Mouse (Mus musculus) mesoderm, embryonic 11.5 days (tissue): ENCODE measurements around the gene Chad.

Experiments
- DNase-seq: peaks from one replicate; pipeline ENCODE4 v3.0.0-alpha.2; 2012; ENCODE audit warnings: low read depth, low spot score

Chad gene

GRCm38 (mm10) chr11:94565151-94565479 lies 268 bp downstream of the Chad start:
- no peak for DNase-seq

DNA sequence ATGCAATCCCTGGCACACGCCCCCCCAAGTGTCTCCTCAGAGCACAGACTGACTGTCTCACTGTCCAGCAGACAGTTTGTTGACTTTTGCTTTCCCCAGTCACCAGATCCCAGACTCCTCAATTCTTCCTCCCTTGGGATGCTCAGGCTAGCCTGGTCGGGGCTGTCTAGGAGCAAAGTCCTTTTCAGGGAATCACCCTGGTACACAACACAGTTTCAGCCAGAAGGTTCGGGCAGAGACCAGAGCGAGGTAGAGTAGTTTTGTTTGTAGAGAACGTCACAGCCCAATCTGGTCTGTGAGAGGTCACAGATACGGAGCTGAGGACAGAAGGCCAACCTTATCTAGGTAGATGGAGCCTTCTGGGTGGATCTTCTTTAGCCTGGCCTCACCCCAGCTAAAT lies 1.7 kb downstream of the Chad start:
- no peak for DNase-seq

DNA sequence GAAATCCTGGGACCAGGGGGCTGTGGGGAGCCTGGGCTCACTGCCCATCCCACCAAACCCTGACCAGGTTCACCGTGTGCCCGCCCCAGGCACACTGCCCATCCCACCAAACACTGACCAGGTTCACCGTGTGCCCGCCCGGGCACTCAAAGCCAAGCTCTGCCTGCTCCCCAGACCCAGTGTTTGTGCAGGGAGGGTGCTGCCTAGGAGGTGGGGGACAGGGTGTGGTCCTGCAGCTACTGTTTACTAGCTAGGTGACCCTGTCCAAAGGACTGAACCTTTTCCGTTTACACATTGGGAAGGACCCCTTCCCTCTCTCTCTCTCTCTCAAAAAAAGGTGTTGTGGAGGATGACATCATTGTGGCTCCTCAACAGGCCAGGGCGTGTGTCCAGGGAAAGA lies 2.5 kb downstream of the Chad start:
- DNase-seq = no peak

- no peak for DNase-seq
These were observed 5.8 kb downstream of the Chad start for GRCm38 (mm10) chr11:94570612-94571011.

DNA sequence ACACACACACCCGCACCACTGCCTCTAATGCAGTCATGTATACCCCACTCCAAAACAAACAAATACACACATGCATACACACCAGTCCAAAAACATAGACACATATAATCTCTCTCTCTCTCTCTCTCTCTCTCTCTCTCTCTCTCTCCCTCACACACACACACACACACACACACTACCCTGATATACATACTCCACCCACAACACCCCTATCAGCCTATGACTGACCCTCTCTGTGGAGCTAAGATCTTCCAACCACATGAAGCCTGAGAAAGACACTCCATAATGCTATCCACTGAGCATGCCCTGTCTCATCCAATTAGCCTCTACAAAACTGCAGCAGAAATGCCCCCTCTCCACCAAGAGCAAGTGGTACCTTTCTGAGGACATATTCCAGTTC lies 7.0 kb downstream of the Chad start:
- no peak for DNase-seq

DNA sequence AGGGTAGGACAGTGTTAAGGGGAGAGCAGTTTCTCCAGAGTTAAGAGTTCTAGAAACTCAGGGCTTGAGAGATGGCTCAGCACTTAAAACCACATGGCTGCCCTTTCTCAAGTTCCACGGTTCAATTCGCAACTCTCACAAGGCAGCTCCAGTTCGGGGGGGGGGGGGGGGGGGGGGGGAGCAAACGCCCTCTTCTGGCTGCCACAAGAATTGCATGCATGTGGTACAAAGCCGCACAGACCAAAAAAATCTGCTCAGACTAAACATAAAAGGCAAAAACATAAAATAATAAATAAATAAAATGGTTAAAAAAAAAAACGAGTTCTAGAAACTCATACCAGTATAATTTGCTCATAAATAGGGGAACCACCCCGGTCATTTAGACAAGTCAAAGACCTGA lies 9.7 kb downstream of the Chad start:
- DNase-seq = no peak

GRCm38 (mm10) chr11:94575036-94575435 lies 10.2 kb downstream of the Chad start:
- no peak for DNase-seq

DNA sequence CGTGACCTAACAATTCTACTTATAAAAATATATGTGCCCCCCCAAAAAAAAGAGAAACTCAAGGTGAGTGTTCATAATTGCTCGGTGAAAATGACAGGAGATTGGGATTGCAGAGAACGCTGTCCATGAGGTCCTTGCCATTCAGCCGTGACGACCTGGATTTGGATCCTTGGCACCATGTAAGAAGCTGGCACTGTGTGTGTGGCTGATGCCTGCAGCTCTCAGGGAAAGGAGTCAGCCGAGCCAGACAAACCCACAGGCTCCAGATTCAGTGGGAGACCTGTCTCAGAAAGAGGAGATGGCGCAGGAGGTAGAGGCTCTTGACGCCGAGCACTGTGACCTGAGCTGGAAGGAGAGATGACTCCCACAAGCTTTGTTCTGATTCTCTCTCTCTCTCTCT lies 11.5 kb downstream of the Chad start:
- no peak for DNase-seq

GRCm38 (mm10) chr11:94580111-94580740 lies 15.4 kb downstream of the Chad start:
- no peak for DNase-seq

DNA sequence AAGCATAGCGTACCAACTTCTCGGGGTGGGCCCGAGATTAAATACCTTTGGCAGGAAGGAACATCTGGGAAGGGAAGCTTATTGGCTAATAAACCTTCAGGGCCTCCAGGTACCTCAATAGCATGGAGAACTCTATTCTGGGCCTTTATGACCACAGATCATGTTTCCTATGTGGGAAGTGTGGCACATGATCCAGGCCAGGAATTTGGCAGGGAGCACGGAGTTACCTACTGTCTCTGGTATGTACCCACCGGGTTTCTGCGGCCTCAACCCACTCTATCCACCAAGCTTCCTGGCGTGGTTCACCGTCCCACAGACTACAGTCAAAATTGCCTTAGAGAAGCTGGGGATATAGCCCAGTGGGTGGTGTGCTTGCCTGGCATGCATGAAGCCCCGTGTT lies 20.2 kb downstream of the Chad start:
- no peak for DNase-seq

DNA sequence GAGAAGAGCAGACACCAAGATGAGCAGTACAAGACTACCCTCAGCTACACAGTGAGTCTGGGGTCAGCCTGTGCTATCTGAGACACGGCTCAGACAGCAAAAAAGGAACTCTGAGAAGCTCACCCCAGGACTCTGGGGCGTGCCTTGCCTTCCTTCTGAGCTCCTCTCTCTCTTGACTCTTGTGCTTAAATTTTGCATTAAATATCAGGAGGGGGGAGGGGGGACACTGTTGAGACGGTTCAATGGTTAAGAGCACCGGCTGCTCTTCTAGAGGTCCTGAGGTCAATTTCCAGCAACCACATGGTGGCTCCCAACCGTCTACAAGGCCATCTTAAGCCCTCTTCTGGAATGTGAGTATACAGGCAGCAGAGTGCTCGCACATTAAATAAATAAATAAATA lies 22.7 kb downstream of the Chad start:
- DNase-seq = no peak

DNA sequence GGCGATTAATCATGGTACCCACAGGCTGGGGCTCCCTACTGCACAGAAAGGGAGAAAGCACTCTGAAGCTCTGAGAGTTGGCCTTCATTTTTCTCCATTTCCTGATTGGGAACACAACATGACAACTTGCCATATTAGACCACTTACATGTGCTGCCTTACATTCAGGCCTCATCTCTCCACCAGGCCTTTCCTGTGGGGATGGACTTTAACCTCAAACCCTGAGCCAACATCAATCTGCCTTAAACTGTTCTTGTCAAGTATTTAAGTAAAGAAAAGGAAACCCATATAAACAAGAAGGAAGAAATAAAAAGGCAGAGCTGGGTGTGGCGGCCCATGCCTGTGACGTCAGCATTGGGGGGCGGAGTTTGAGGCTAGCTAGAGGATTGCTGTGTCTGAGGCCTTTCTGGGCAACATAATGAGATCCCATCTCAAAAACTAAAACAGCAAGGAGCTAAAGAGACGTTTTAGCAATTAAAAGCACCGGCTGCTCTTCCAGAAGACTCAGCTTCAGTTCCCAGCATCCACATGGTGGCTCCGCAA lies 31.5 kb downstream of the Chad start:
- no peak for DNase-seq

GRCm38 (mm10) chr11:94597319-94597718 lies 32.5 kb downstream of the Chad start:
- no peak for DNase-seq

DNA sequence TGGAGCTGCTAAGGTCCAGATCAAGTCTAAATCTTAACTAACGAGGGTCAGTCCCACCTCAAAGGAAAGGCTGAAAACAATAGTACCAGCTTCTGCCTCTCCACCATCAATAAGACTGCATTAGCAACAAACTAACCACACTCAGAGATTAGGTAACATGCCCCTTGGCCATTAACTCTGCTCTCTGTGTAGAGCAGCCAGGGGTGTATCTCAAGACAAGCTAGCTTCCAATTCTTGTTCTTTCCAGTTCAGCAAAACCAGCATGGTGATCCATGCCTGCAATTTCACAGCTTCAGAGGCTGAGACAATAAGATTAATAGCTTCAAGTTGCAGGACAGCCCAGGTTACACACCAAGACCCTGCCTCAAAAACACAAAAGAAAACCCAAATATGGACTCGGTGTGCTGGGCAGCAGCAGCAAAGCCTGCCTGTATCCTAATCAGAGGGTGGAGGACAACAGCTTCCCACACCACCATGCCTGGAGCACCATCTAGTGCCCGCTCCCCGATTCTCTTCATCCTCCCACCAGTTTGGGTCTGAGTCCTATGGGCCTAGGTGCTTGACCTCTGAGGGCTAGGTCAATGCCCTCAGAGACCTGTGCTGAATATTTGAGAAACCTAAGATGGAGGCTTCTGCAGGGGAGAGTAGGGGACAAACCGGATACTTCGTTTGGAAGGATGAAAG lies 33.7 kb downstream of the Chad start:
- DNase-seq = no peak

DNA sequence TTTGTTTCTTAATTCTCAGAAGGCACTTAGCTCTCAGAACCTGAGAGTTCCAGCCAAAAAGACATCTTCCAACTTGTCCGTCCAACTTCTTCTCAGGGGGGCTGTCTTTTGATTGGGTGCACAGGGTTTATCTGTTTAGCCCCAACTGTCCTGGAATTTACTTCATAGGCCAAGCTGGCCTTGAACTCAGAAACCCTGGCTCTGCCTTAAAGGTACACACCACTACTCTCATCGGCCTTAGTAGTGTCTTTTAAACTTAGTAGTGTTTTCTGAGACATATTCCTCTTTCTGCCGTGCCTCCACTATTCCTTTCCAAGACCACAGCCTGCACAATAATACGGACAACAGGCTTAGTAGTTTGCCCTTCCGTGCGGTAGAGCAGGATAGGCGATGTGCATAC lies 35.6 kb downstream of the Chad start:
- DNase-seq = no peak

GRCm38 (mm10) chr11:94601321-94602281 lies 36.8 kb downstream of the Chad start, which contains the start of gene Acsf2:
Gene Acsf2, minus strand, starts transcription at chr11:94601871.
- peak; percentile 83 for DNase-seq

- DNase-seq = no peak
These were observed 37.6 kb downstream of the Chad start for GRCm38 (mm10) chr11:94602356-94602955.

DNA sequence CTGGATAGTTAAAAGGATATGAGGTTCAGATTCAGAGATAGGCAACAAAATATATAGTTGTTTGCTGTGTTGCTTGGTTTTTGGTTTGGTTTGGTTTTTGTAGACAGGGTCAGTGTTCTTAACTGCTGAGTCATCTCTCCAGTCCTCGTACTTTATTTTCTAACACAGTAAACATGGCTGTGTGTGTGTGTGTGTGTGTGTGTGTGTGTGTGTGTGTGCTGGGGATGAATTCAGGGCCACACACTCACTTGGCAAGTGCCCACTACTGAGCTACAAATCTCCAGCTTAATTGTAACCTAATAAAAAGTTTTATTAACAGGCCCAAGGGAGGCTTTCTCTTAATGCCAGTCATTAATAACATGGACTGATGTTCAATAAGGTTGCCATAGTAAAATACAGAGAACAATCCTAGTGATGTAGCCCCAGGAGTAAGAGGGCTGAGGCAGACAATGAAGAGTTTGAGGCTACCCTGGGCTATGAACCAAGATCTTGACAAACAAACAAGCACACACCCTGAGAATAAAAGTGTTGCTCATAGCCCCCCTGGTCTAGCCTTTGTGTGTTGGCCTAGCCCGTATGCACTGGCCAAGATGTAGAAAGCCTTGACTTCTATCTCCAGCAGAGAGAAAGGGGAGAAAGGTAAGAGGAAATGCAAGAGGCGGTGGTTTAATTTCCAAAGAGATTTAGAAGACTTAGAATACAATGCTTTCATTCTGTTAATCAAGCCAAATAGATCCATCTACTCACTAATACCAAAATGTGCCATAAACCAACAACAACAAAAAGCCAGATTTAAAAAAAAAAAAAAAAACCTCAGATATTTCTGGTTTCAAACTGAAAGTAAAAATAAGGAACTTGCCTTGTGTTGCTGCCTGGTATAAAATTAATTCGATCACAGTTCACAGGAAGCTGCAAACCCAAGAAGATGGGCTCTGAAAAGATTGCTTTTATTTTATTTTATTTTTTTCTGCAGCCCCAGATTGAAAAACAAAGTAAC lies 46.2 kb downstream of the Chad start:
- DNase-seq = no peak

DNA sequence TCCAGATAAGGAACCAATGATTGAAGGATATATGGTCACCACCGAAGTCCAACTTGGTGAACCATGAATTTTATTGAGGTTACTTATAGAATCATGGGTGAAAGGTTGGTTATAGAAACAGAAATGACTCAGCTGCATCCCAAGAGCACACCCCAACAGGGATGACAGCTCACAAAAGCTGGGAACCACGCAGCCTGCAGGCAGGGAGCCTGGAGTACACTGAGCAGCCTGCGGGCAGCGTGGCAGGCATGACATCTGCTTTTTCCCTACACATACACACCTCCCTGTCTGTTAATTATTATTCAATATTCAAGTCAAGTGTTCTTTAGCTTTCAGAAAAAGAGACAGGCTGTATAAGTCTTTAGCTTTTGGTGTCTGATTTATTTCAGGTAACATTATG lies 49.8 kb downstream of the Chad start:
- DNase-seq = no peak

GRCm38 (mm10) chr11:94615494-94615893 lies 50.6 kb downstream of the Chad start:
- no peak for DNase-seq

- DNase-seq = no peak
These were observed 52.8 kb downstream of the Chad start for GRCm38 (mm10) chr11:94617646-94618045.
